8 mouse cellular contexts compared by ENCODE assay signal in the genomic region with DNA sequence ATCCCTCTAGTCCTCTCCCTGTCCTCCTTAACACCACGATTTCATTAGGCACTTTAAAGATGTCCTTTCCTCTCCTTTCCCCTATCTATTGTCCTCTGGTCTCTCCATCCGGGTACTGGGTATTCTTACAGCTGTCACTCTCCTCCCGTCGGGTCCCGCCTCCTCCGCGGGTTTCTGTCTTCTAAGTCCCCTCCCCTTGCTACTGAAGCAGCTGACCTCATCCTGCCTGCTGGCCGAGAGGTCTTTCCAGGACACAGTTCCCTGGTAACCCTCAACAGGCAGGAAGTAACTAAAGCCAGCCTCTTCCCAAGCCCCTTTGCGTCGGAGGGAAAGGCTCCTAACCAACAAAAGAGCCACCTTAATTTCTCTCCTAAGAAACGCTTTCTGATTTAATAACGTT. TPM values are rescaled to one million over a fixed set of nuclear protein-coding genes. Genes with fewer than 3 reads are reported as not detected.
DNase-seq lines count a peak whose midpoint lies in the region; ATAC-seq and TF ChIP-seq lines count a peak whose summit lies in the region.

No protein-coding gene starts in this region.

- peaks cover 11% of the 10 kb centered on the region for H3K4me1 ChIP-seq in embryonic facial prominence, embryonic 10.5 days
- peaks cover 2% of the 10 kb centered on the region; the same call in 1 of the 2 replicates for H3K4me1 ChIP-seq in kidney, adult 2 months (ENCODE audit: control insufficient read depth, insufficient read depth, low read length)
- peaks cover 2% of the 10 kb centered on the region; the same call in 1 of the 2 replicates for H3K4me1 ChIP-seq in limb, embryonic 14.5 days (ENCODE audit: control insufficient read depth, insufficient read depth, low read length)
- H3K4me1 ChIP-seq in midbrain, postnatal 0 days (ENCODE audit: insufficient read depth, low read length), result no peaks in the 10 kb centered on the region

- WGBS in embryonic facial prominence, embryonic 10.5 days, result 4% methylated on average over 12 of the region's 12 CpGs
- 2% methylated on average over 12 of the region's 12 CpGs for WGBS in kidney, adult 2 months
- whole genome bisulfite sequencing in limb, embryonic 14.5 days, result 5% methylated on average over 12 of the region's 12 CpGs
- 4% methylated on average over 12 of the region's 12 CpGs for WGBS in midbrain, postnatal 0 days

- no peaks in the 10 kb centered on the region for H3K27me3 ChIP-seq in embryonic facial prominence, embryonic 10.5 days (replicated peaks; ENCODE audit: low read depth, poor library complexity, severe bottlenecking)
- no peaks in the 10 kb centered on the region for H3K27me3 ChIP-seq in kidney, adult 2 months (replicated peaks; ENCODE audit: control insufficient read depth, insufficient read depth, low read length)
- H3K27me3 ChIP-seq in limb, embryonic 14.5 days (ENCODE audit: control insufficient read depth, insufficient read depth, low read length), result no peaks in the 10 kb centered on the region
- H3K27me3 ChIP-seq in midbrain, postnatal 0 days (ENCODE audit: insufficient read depth, low read length), result no peaks in the 10 kb centered on the region

- no peak overlapping the region for H3K9ac ChIP-seq in limb, embryonic 14.5 days (ENCODE audit: low read depth, low read length, severe bottlenecking)
- no peak overlapping the region for H3K9ac ChIP-seq in midbrain, postnatal 0 days (replicated peaks; ENCODE audit: low read length, poor library complexity, severe bottlenecking)

- H3K9me3 ChIP-seq in embryonic facial prominence, embryonic 10.5 days, result no peaks in the 10 kb centered on the region
- no peaks in the 10 kb centered on the region for H3K9me3 ChIP-seq in limb, embryonic 14.5 days (ENCODE audit: control insufficient read depth, low read length)
- H3K9me3 ChIP-seq in midbrain, postnatal 0 days (ENCODE audit: low read length), result no peaks in the 10 kb centered on the region

- TF ChIP-seq POLR2A in kidney, adult 2 months (IDR thresholded peaks at IDR 0.05; ENCODE audit: low read depth, low read length), result no peak
- TF ChIP-seq POLR2A in limb, embryonic 14.5 days (IDR thresholded peaks at IDR 0.05; ENCODE audit: borderline replicate concordance, extremely low read depth, insufficient read depth, insufficient read length), result no peak

- no peaks in the 10 kb centered on the region for H3K36me3 ChIP-seq in embryonic facial prominence, embryonic 10.5 days (replicated peaks)
- H3K36me3 ChIP-seq in kidney, adult 2 months (ENCODE audit: control insufficient read depth, insufficient read depth, low read length), result no peaks in the 10 kb centered on the region
- H3K36me3 ChIP-seq in limb, embryonic 14.5 days (ENCODE audit: control insufficient read depth, insufficient read depth, low read length), result no peaks in the 10 kb centered on the region
- H3K36me3 ChIP-seq in midbrain, postnatal 0 days (ENCODE audit: insufficient read depth, low read length), result no peaks in the 10 kb centered on the region

- no peak for TF ChIP-seq CTCF in kidney, adult 2 months (conservative IDR thresholded peaks at IDR 0.05; ENCODE audit: insufficient read depth, insufficient read length, low read depth, low read length)
- TF ChIP-seq CTCF in midbrain, postnatal 0 days (IDR thresholded peaks at IDR 0.05), result no peak

- H3K4me2 ChIP-seq in limb, embryonic 14.5 days (replicated peaks; ENCODE audit: low read depth, low read length, severe bottlenecking), result 0 out of 2 replicates have a peak overlapping the region, but pooled peaks have one; percentile 19
- H3K4me2 ChIP-seq in midbrain, postnatal 0 days (ENCODE audit: low read depth, low read length, poor library complexity, severe bottlenecking), result no peak overlapping the region

- no peak overlapping the region for H3K4me3 ChIP-seq in embryonic facial prominence, embryonic 10.5 days
- H3K4me3 ChIP-seq in kidney, adult 2 months (ENCODE audit: insufficient read depth, low read depth, low read length), result no peak overlapping the region
- H3K4me3 ChIP-seq in limb, embryonic 14.5 days (replicated peaks; ENCODE audit: low read length), result no peak overlapping the region
- no peak overlapping the region for H3K4me3 ChIP-seq in midbrain, postnatal 0 days (ENCODE audit: low read depth, low read length)

- DNase-seq in 3134 (ENCODE audit: extremely low read depth, insufficient read length, low spot score) (peak; percentile 77), adipocyte (ENCODE audit: low spot score) (peak; percentile 68)
- DNase-seq in embryonic facial prominence, embryonic 10.5 days (ENCODE audit: low spot score), result peak; percentile 84
- peak; percentile 85 to 94 for DNase-seq in heart, adult 18-20 months
- peak; percentile 92 for DNase-seq in kidney, adult 2 months
- DNase-seq in limb, embryonic 14.5 days (ENCODE audit: low spot score), result peak; percentile 59
- DNase-seq in midbrain, postnatal 0 days (ENCODE audit: low spot score), result peak; percentile 72
- peak; percentile 65 to 70 for DNase-seq in spleen, postnatal 36 days (ENCODE audit: low spot score in 2 of 2)

- 0 out of 2 replicates have a peak, but pooled peaks have one; percentile 25 for ATAC-seq in limb, embryonic 14.5 days (ENCODE audit: low FRiP score, low read depth)
- peak; percentile 67 for ATAC-seq in midbrain, postnatal 0 days (ENCODE audit: low FRiP score)

- peak overlapping the region; percentile 74 for H3K27ac ChIP-seq in embryonic facial prominence, embryonic 10.5 days (replicated peaks)
- peak overlapping the region; percentile 47; the same call in 1 of the 2 replicates for H3K27ac ChIP-seq in kidney, adult 2 months (ENCODE audit: insufficient read depth, low read depth, low read length)
- no peak overlapping the region for H3K27ac ChIP-seq in limb, embryonic 14.5 days (replicated peaks; ENCODE audit: low read depth, low read length)
- H3K27ac ChIP-seq in midbrain, postnatal 0 days (ENCODE audit: low read depth, low read length), result no peak overlapping the region

RNA-seq across cellular contexts. Expression of a gene that starts 5.4 kb away (rescaled TPM):
- 53.9 and 57.7 TPM in 2 replicates for polyA plus RNA-seq in embryonic facial prominence, embryonic 10.5 days (2016; fragmentation: Nextera tagmentation; extraction: Ambion mirVana)
- 10 to 100 TPM; 16.7 to 20.4 TPM for total RNA-seq in heart, adult 18-20 months (2021)
- polyA plus RNA-seq in kidney, adult 2 months (2012; rRNA removed), result 2.5 and 3.3 TPM in 2 replicates
- polyA plus RNA-seq in limb, embryonic 14.5 days (2012; rRNA removed), result 11.9 and 21.9 TPM in 2 replicates
- polyA plus RNA-seq in limb, embryonic 14.5 days (2014; fragmentation: Nextera tagmentation; extraction: Ambion mirVana), result 33.5 and 34.8 TPM in 2 replicates
- 27.7 and 27.8 TPM in 2 replicates for total RNA-seq in midbrain, postnatal 0 days (2014; rRNA removed)
- 43.0 and 45.0 TPM in 2 replicates for polyA plus RNA-seq in midbrain, postnatal 0 days (2015; fragmentation: Nextera tagmentation; extraction: Ambion mirVana)

RNA-seq across cellular contexts. Expression of a gene that starts 26.1 kb away (rescaled TPM):
- polyA plus RNA-seq in embryonic facial prominence, embryonic 10.5 days (2016; fragmentation: Nextera tagmentation; extraction: Ambion mirVana), result 149 and 151 TPM in 2 replicates
- 10 to 100 TPM; 26.0 to 26.2 TPM for total RNA-seq in heart, adult 18-20 months (2021)
- 11.5 and 12.7 TPM in 2 replicates for polyA plus RNA-seq in kidney, adult 2 months (2012; rRNA removed)
- polyA plus RNA-seq in limb, embryonic 14.5 days (2012; rRNA removed), result 37.5 and 38.8 TPM in 2 replicates
- 57.0 and 71.3 TPM in 2 replicates for polyA plus RNA-seq in limb, embryonic 14.5 days (2014; fragmentation: Nextera tagmentation; extraction: Ambion mirVana)
- total RNA-seq in midbrain, postnatal 0 days (2014; rRNA removed), result 164 and 181 TPM in 2 replicates
- 103 and 109 TPM in 2 replicates for polyA plus RNA-seq in midbrain, postnatal 0 days (2015; fragmentation: Nextera tagmentation; extraction: Ambion mirVana)

Comparison
In these comparisons a context has a peak if more than half of its experiments do, and no peak if none do; other contexts are left out.
1. H3K27ac ChIP-seq: peak in embryonic facial prominence, embryonic 10.5 days (single experiment) and kidney, adult 2 months (single experiment); none in limb, embryonic 14.5 days (single experiment) and midbrain, postnatal 0 days (single experiment).
2. Peak in every context shown above with its lines, with median percentiles within 50 percentile points of each other: DNase-seq.